Mouse (Mus musculus) forebrain, embryonic 11.5 days (tissue): ENCODE results near the gene Armcx6. TPM values are rescaled to one million over a fixed set of nuclear protein-coding genes. Genes with fewer than 3 reads are reported as not detected.
A peak's percentile ranks its signal among the peaks of the same experiment; 100 is the strongest.
"Not testable (repeated sequence)": the region's sequence is repeated elsewhere in the genome, so short reads cannot be mapped to it uniquely, and the experiment has no call there.

Experiments used
- ATAC-seq: fragments of 200-750 bp; cut with Nextera tagmentation; replicated peaks from 2 replicates; pipeline ENCODE4 v1.8.0; 2017; ENCODE audit warnings: moderate TSS enrichment; ENCODE audit not compliant: low FRiP score
- DNase-seq: peaks from one replicate; pipeline ENCODE4 v3.0.0-alpha.2; 2017; ENCODE audit warnings: low spot score
- H3K27ac ChIP-seq: fragments of 300-500 bp; sonication (generic); 2 replicates; pipeline ENCODE4 v1.5.1; 2014; ENCODE audit warnings: low read depth, low read length
- H3K27me3 ChIP-seq: fragments of 300-500 bp; sonication (generic); 2 replicates; pipeline ENCODE4 v1.6.1; 2014; ENCODE audit warnings: mild to moderate bottlenecking, low read length, mixed read lengths; ENCODE audit not compliant: control insufficient read depth, insufficient read depth
- H3K36me3 ChIP-seq: fragments of 300-500 bp; sonication (generic); 2 replicates; pipeline ENCODE4 v1.6.1; 2014; ENCODE audit warnings: mild to moderate bottlenecking, low read length, moderate library complexity, mixed read lengths; ENCODE audit not compliant: control insufficient read depth, insufficient read depth
- H3K4me1 ChIP-seq: fragments of 300-500 bp; sonication (generic); replicated peaks from 2 replicates; pipeline ENCODE4 v1.6.1; 2014; ENCODE audit warnings: low read length, mixed read lengths; ENCODE audit not compliant: control insufficient read depth, insufficient read depth
- H3K4me2 ChIP-seq: fragments of 300-500 bp; sonication (generic); 2 replicates; pipeline ENCODE4 v1.6.1; 2014; ENCODE audit warnings: low read depth, mild to moderate bottlenecking, low read length, moderate library complexity, mixed read lengths; ENCODE audit not compliant: severe bottlenecking
- H3K4me3 ChIP-seq: fragments of 300-500 bp; sonication (generic); 2 replicates; pipeline ENCODE4 v1.5.1; 2014; ENCODE audit warnings: low read depth, low read length
- H3K9ac ChIP-seq: fragments of 300-500 bp; sonication (generic); 2 replicates; pipeline ENCODE4 v1.6.1; 2014; ENCODE audit warnings: low read length
- H3K9me3 ChIP-seq: fragments of 300-500 bp; sonication (generic); 2 replicates; pipeline ENCODE4 v1.6.1; 2016; ENCODE audit warnings: low read length, mixed read lengths; ENCODE audit not compliant: control insufficient read depth
- WGBS: fragments of 180-500 bp; shearing (Covaris S2); extraction: QIAGEN DNeasy Blood & Tissue Kit; methylation state at CpG from one replicate; pipeline ENCODE4 v1.1.7; 2014; 5-methylcytosine and 5-hydroxymethylcytosine counted together
- polyA plus RNA-seq: library from polyadenylated mRNA; unstranded; fragments of >200 nt; fragmentation: Nextera tagmentation; extraction: Ambion mirVana; gene quantifications from 2 replicates; pipeline ENCODE4 v1.2.1, GENCODE M21; 2014

Armcx6 gene
- 16.8 and 17.1 TPM in 2 replicates for polyA plus RNA-seq

GRCm38 (mm10) chrX:134750764-134751592, at the start of gene Armcx6:
TSS of gene Armcx6 (minus strand) at chrX:134751417.
- Histone ChIP-seq H3K9me3 (no peaks in the 10 kb centered on the region), H3K9ac (peak within 1 kb of the TSS; percentile 64), H3K4me2 (peak within 1 kb of the TSS; percentile 65), H3K27ac (no peak within 1 kb of the TSS), H3K4me3 (peak within 1 kb of the TSS; percentile 42), H3K27me3 (no peaks in the 10 kb centered on the region; the same call in 1 of the 2 replicates), H3K36me3 (no peaks in the 10 kb centered on the region), H3K4me1 (no peaks in the 10 kb centered on the region)
- ATAC-seq (peak; percentile 94), DNase-seq (peak; percentile 79)
- WGBS: 28% methylated on average over 36 of the region's 36 CpGs

- H3K4me3 ChIP-seq: no peak overlapping the region
- H3K4me1 ChIP-seq: no peaks in the 10 kb centered on the region
- no peak overlapping the region for H3K9ac ChIP-seq
- no peaks in the 10 kb centered on the region for H3K36me3 ChIP-seq
- DNase-seq: no peak
- WGBS: 85% methylated on average over 4 of the region's 4 CpGs
- no peak overlapping the region for H3K4me2 ChIP-seq
- no peak overlapping the region for H3K27ac ChIP-seq
- peaks cover 5% of the 10 kb centered on the region; the same call in 1 of the 2 replicates for H3K27me3 ChIP-seq
- no peak for ATAC-seq
- no peaks in the 10 kb centered on the region for H3K9me3 ChIP-seq
Measured at GRCm38 (mm10) chrX:134787728-134788127, 36.5 kb upstream of the Armcx6 start.

- not testable (repeated sequence) for H3K27me3 ChIP-seq, H3K27ac ChIP-seq, H3K9ac ChIP-seq, H3K4me1 ChIP-seq, DNase-seq, H3K36me3 ChIP-seq, H3K4me2 ChIP-seq, H3K4me3 ChIP-seq, H3K9me3 ChIP-seq
- peak; percentile 67; the same call in 1 of the 2 replicates for ATAC-seq
- whole genome bisulfite sequencing: 47% methylated on average over 3 of the region's 4 CpGs
Measured at GRCm38 (mm10) chrX:134763428-134764198, 12.4 kb upstream of the Armcx6 start.

- 31% methylated on average over 13 of the region's 13 CpGs for WGBS
- Histone ChIP-seq H3K27ac (no peak overlapping the region), H3K36me3 (no peaks in the 10 kb centered on the region), H3K9ac (peak overlapping the region; percentile 69), H3K4me3 (peak overlapping the region; percentile 53), H3K4me1 (no peaks in the 10 kb centered on the region), H3K9me3 (no peaks in the 10 kb centered on the region), H3K27me3 (no peaks in the 10 kb centered on the region; the same call in 1 of the 2 replicates), H3K4me2 (peak overlapping the region; percentile 49)
- ATAC-seq (peak; percentile 48), DNase-seq (no peak)
Measured at GRCm38 (mm10) chrX:134757293-134757995, 6.2 kb upstream of the Armcx6 start.

- Histone ChIP-seq H3K4me2 (peak within 1 kb of the TSS; percentile 49), H3K36me3 (no peaks in the 10 kb centered on the region), H3K9me3 (no peaks in the 10 kb centered on the region), H3K27ac (0 out of 2 replicates have a peak within 1 kb of the TSS, but pooled peaks have one; percentile 12), H3K4me3 (peak within 1 kb of the TSS; percentile 53), H3K9ac (peak within 1 kb of the TSS; percentile 69), H3K27me3 (no peaks in the 10 kb centered on the region; the same call in 1 of the 2 replicates), H3K4me1 (no peaks in the 10 kb centered on the region)
- DNase-seq (peak; percentile 72), ATAC-seq (peak; percentile 97)
- 26% methylated on average over 46 of the region's 46 CpGs for WGBS
Measured at GRCm38 (mm10) chrX:134756434-134757292, 5.4 kb upstream of the Armcx6 start, which contains the start of gene Armcx3. TSS of gene Armcx3 (plus strand) at chrX:134756595.

GRCm38 (mm10) chrX:134752584-134752983, 1.4 kb upstream of the Armcx6 start:
- Histone ChIP-seq H3K4me2 (no peak overlapping the region), H3K4me1 (no peaks in the 10 kb centered on the region), H3K27ac (no peak overlapping the region), H3K36me3 (no peaks in the 10 kb centered on the region), H3K4me3 (no peak overlapping the region), H3K9ac (no peak overlapping the region), H3K27me3 (no peaks in the 10 kb centered on the region; the same call in 1 of the 2 replicates), H3K9me3 (no peaks in the 10 kb centered on the region)
- no peak for DNase-seq
- WGBS: 26% methylated on average over 4 of the region's 4 CpGs
- no peak for ATAC-seq

GRCm38 (mm10) chrX:134751910-134752309, 693 bp upstream of the Armcx6 start:
- Histone ChIP-seq H3K27me3 (no peaks in the 10 kb centered on the region; the same call in 1 of the 2 replicates), H3K4me1 (no peaks in the 10 kb centered on the region), H3K36me3 (no peaks in the 10 kb centered on the region), H3K4me3 (no peak overlapping the region), H3K27ac (no peak overlapping the region), H3K9ac (no peak overlapping the region), H3K4me2 (no peak overlapping the region), H3K9me3 (no peaks in the 10 kb centered on the region)
- ATAC-seq (no peak), DNase-seq (no peak)
- WGBS: 55% methylated on average over 2 of the region's 2 CpGs
